Mouse (Mus musculus) liver, embryonic 12.5 days (tissue): Measurements from ENCODE around the gene Dennd6a. TPM values are rescaled to one million over a fixed set of nuclear protein-coding genes. Genes with fewer than 3 reads are reported as not detected.

Source experiments
- ATAC-seq: fragments of 200-750 bp; cut with Nextera tagmentation; 2 replicates; pipeline ENCODE4 v1.8.0; 2017; ENCODE audit warnings: moderate number of reproducible peaks, mild to moderate bottlenecking, moderate library complexity
- H3K27ac ChIP-seq: fragments of 300-500 bp; sonication (generic); 2 replicates; pipeline ENCODE4 v1.5.1; 2016; ENCODE audit warnings: mild to moderate bottlenecking
- H3K27me3 ChIP-seq: fragments of 300-500 bp; sonication (generic); replicated peaks from 2 replicates; pipeline ENCODE4 v1.6.1; 2016; ENCODE audit warnings: mild to moderate bottlenecking, moderate library complexity
- H3K36me3 ChIP-seq: fragments of 300-500 bp; sonication (generic); 2 replicates; pipeline ENCODE4 v1.6.1; 2016; ENCODE audit warnings: mild to moderate bottlenecking, moderate library complexity
- H3K4me1 ChIP-seq: fragments of 300-500 bp; sonication (generic); 2 replicates; pipeline ENCODE4 v1.6.1; 2016
- H3K4me2 ChIP-seq: fragments of 300-500 bp; sonication (generic); 2 replicates; pipeline ENCODE4 v1.6.1; 2016; ENCODE audit warnings: mild to moderate bottlenecking, moderate library complexity
- H3K4me3 ChIP-seq: fragments of 300-500 bp; sonication (generic); 2 replicates; pipeline ENCODE4 v1.5.1; 2016; ENCODE audit warnings: mild to moderate bottlenecking, moderate library complexity
- H3K9ac ChIP-seq: fragments of 300-500 bp; sonication (generic); 2 replicates; pipeline ENCODE4 v1.6.1; 2016; ENCODE audit warnings: mild to moderate bottlenecking, moderate library complexity
- H3K9me3 ChIP-seq: fragments of 300-500 bp; sonication (generic); replicated peaks from 2 replicates; pipeline ENCODE4 v1.6.1; 2016; ENCODE audit warnings: mild to moderate bottlenecking, moderate library complexity
- WGBS: fragments of 180-500 bp; shearing (Covaris S2); methylation state at CpG from one replicate; pipeline ENCODE4 v1.1.7; 2016; ENCODE audit not compliant: insufficient replicate concordance; 5-methylcytosine and 5-hydroxymethylcytosine counted together
- polyA plus RNA-seq: library from polyadenylated mRNA; unstranded; fragments of >200 nt; fragmentation: Nextera tagmentation; extraction: Ambion mirVana; gene quantifications from 2 replicates; pipeline ENCODE4 v1.2.1, GENCODE M21; 2016

Dennd6a gene
- polyA plus RNA-seq, 1 experiment from 2014 or later: 19.3 TPM

- Histone ChIP-seq H3K27me3 (no peaks in the 10 kb centered on the region), H3K4me2 (no peak overlapping the region), H3K4me1 (no peaks in the 10 kb centered on the region), H3K4me3 (no peak overlapping the region), H3K9ac (no peak overlapping the region), H3K36me3 (peaks cover 88% of the 10 kb centered on the region), H3K27ac (no peak overlapping the region), H3K9me3 (no peaks in the 10 kb centered on the region)
- WGBS: 61% methylated on average over 5 of the region's 5 CpGs
- no peak for ATAC-seq
Measured at GRCm38 (mm10) chr14:26626605-26627140, 53.0 kb downstream of the Dennd6a start.

GRCm38 (mm10) chr14:26637025-26637850 is 63.6 kb downstream of the Dennd6a start:
- Histone ChIP-seq H3K27ac (peak overlapping the region; percentile 98), H3K4me2 (peak overlapping the region; percentile 81), H3K36me3 (peaks cover 12% of the 10 kb centered on the region), H3K9ac (peak overlapping the region; percentile 68), H3K4me1 (peaks cover 37% of the 10 kb centered on the region), H3K4me3 (peak overlapping the region; percentile 98), H3K9me3 (no peaks in the 10 kb centered on the region), H3K27me3 (no peaks in the 10 kb centered on the region)
- 26% methylated on average over 17 of the region's 17 CpGs for WGBS
- ATAC-seq: peak; percentile 6; the same call in 1 of the 2 replicates

- Histone ChIP-seq H3K4me2 (peak within 1 kb of the TSS; percentile 81), H3K27ac (peak within 1 kb of the TSS; percentile 98), H3K4me1 (peaks cover 38% of the 10 kb centered on the region), H3K9ac (peak within 1 kb of the TSS; percentile 98), H3K9me3 (no peaks in the 10 kb centered on the region), H3K27me3 (no peaks in the 10 kb centered on the region), H3K4me3 (peak within 1 kb of the TSS; percentile 98), H3K36me3 (peaks cover 7% of the 10 kb centered on the region; the same call in 1 of the 2 replicates)
- WGBS: under 1% methylated on average over 83 of the region's 83 CpGs
- ATAC-seq: peak; percentile 98
Measured at GRCm38 (mm10) chr14:26637851-26638707, 64.4 kb downstream of the Dennd6a start, which contains the start of gene Arf4. TSS of gene Arf4 (plus strand) at chr14:26638074.

GRCm38 (mm10) chr14:26638708-26639084 is 65.0 kb downstream of the Dennd6a start:
- Histone ChIP-seq H3K27me3 (no peaks in the 10 kb centered on the region), H3K27ac (peak overlapping the region; percentile 98), H3K9ac (peak overlapping the region; percentile 98), H3K36me3 (peaks cover 7% of the 10 kb centered on the region; the same call in 1 of the 2 replicates), H3K4me1 (peaks cover 44% of the 10 kb centered on the region), H3K4me3 (peak overlapping the region; percentile 98), H3K9me3 (no peaks in the 10 kb centered on the region), H3K4me2 (peak overlapping the region; percentile 81)
- ATAC-seq: peak; percentile 22; the same call in 1 of the 2 replicates
- 3% methylated on average over 16 of the region's 16 CpGs for WGBS

GRCm38 (mm10) chr14:26639251-26639650 is 65.6 kb downstream of the Dennd6a start:
- Histone ChIP-seq H3K9me3 (no peaks in the 10 kb centered on the region), H3K4me1 (peaks cover 44% of the 10 kb centered on the region), H3K4me2 (peak overlapping the region; percentile 81), H3K27ac (peak overlapping the region; percentile 98; the same call in 1 of the 2 replicates), H3K36me3 (peaks cover 7% of the 10 kb centered on the region; the same call in 1 of the 2 replicates), H3K27me3 (no peaks in the 10 kb centered on the region), H3K9ac (peak overlapping the region; percentile 98), H3K4me3 (peak overlapping the region; percentile 98)
- no peak for ATAC-seq
- 9% methylated on average over 11 of the region's 11 CpGs for WGBS

- Histone ChIP-seq H3K4me1 (peaks cover 44% of the 10 kb centered on the region), H3K27me3 (no peaks in the 10 kb centered on the region)
- WGBS: 54% methylated on average over 2 of the region's 2 CpGs
Measured at GRCm38 (mm10) chr14:26639961-26640360, 66.3 kb downstream of the Dennd6a start.

GRCm38 (mm10) chr14:26643006-26643624 is 69.5 kb downstream of the Dennd6a start:
- Histone ChIP-seq H3K27me3 (no peaks in the 10 kb centered on the region), H3K4me3 (no peak overlapping the region), H3K4me1 (peaks cover 27% of the 10 kb centered on the region), H3K9me3 (no peaks in the 10 kb centered on the region), H3K9ac (no peak overlapping the region), H3K27ac (no peak overlapping the region), H3K36me3 (peaks cover 24% of the 10 kb centered on the region), H3K4me2 (no peak overlapping the region)
- ATAC-seq: no peak
- 55% methylated on average over 3 of the region's 3 CpGs for WGBS

More at GRCm38 (mm10) chr14:26639961-26640360, 66.3 kb downstream of the Dennd6a start:
- Histone ChIP-seq H3K4me2 (peak overlapping the region; percentile 81), H3K9ac (peak overlapping the region; percentile 98; the same call in 1 of the 2 replicates), H3K9me3 (no peaks in the 10 kb centered on the region), H3K27ac (no peak overlapping the region), H3K4me3 (peak overlapping the region; percentile 98), H3K36me3 (peaks cover 7% of the 10 kb centered on the region; the same call in 1 of the 2 replicates)
- no peak for ATAC-seq

GRCm38 (mm10) chr14:26645989-26646650 is 72.5 kb downstream of the Dennd6a start:
- Histone ChIP-seq H3K4me2 (no peak overlapping the region), H3K36me3 (peaks cover 36% of the 10 kb centered on the region), H3K4me1 (peaks cover 11% of the 10 kb centered on the region; the same call in 1 of the 2 replicates), H3K9me3 (no peaks in the 10 kb centered on the region), H3K27ac (no peak overlapping the region), H3K27me3 (no peaks in the 10 kb centered on the region), H3K4me3 (no peak overlapping the region), H3K9ac (no peak overlapping the region)
- WGBS: 75% methylated on average over 5 of the region's 5 CpGs
- ATAC-seq: no peak

- Histone ChIP-seq H3K9ac (no peak overlapping the region), H3K9me3 (no peaks in the 10 kb centered on the region), H3K27ac (no peak overlapping the region), H3K4me3 (no peak overlapping the region), H3K4me1 (peaks cover 7% of the 10 kb centered on the region; the same call in 1 of the 2 replicates), H3K27me3 (no peaks in the 10 kb centered on the region), H3K4me2 (no peak overlapping the region), H3K36me3 (peaks cover 48% of the 10 kb centered on the region)
- WGBS: 82% methylated on average over 2 of the region's 2 CpGs
- no peak for ATAC-seq
Measured at GRCm38 (mm10) chr14:26647811-26648210, 74.2 kb downstream of the Dennd6a start.

GRCm38 (mm10) chr14:26651901-26652300 is 78.2 kb downstream of the Dennd6a start:
- H3K27me3 ChIP-seq: no peaks in the 10 kb centered on the region
- no peaks in the 10 kb centered on the region for H3K4me1 ChIP-seq
- no peak overlapping the region for H3K27ac ChIP-seq
- H3K36me3 ChIP-seq: peaks cover 78% of the 10 kb centered on the region
- ATAC-seq: no peak
- H3K9ac ChIP-seq: no peak overlapping the region
- H3K4me2 ChIP-seq: no peak overlapping the region
- no peak overlapping the region for H3K4me3 ChIP-seq
- no peaks in the 10 kb centered on the region for H3K9me3 ChIP-seq

- H3K9ac ChIP-seq: no peak overlapping the region
- no peaks in the 10 kb centered on the region for H3K27me3 ChIP-seq
- H3K27ac ChIP-seq: no peak overlapping the region
- peaks cover 11% of the 10 kb centered on the region for H3K4me1 ChIP-seq
- H3K36me3 ChIP-seq: peaks cover 72% of the 10 kb centered on the region
- no peaks in the 10 kb centered on the region for H3K9me3 ChIP-seq
- H3K4me2 ChIP-seq: no peak overlapping the region
- ATAC-seq: no peak
- no peak overlapping the region for H3K4me3 ChIP-seq
Measured at GRCm38 (mm10) chr14:26658178-26658577, 84.5 kb downstream of the Dennd6a start.
